Mouse (Mus musculus): ENCODE results near the gene Mcm9. TPM values are rescaled to one million over a fixed set of nuclear protein-coding genes. Genes with fewer than 3 reads are reported as not detected.
"Not testable (repeated sequence)": the region's sequence is repeated elsewhere in the genome, so short reads cannot be mapped to it uniquely, and the experiment has no call there.

Mcm9 gene
- polyA plus RNA-seq, 1 experiment, result 6.4 TPM

DNA sequence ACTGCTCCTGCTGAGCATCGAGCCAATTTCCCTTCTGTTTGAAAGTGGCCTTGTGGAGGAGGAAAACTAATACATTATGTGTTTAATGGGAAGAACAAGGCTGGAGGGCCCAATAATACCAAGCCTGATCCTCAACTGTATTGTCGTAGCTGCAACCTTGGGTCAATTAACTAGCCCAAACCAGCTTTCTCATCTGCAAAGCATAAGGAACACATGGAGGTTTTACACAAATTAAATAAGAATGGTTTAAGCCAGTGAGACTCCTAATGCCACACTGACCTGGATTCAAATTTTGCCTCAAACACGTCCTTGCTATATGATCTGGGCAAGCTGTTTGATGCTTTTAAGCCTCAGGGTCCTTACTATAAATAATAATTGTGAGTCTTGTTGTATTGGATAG lies 125.2 kb downstream of the Mcm9 start:
- Histone ChIP-seq H3K4me1 (ENCODE audit: control insufficient read depth, insufficient read depth, low read length) (no peaks in the 10 kb centered on the region), H3K4me3 (ENCODE audit: insufficient read depth, low read length) (no peak overlapping the region), H3K27ac (ENCODE audit: insufficient read depth, low read length) (no peak overlapping the region)
- TF ChIP-seq CTCF (IDR thresholded peaks at IDR 0.05; ENCODE audit: borderline replicate concordance, insufficient read depth, low read length) (no peak), POLR2A (IDR thresholded peaks at IDR 0.05; ENCODE audit: low read depth, low read length) (no peak)

DNA sequence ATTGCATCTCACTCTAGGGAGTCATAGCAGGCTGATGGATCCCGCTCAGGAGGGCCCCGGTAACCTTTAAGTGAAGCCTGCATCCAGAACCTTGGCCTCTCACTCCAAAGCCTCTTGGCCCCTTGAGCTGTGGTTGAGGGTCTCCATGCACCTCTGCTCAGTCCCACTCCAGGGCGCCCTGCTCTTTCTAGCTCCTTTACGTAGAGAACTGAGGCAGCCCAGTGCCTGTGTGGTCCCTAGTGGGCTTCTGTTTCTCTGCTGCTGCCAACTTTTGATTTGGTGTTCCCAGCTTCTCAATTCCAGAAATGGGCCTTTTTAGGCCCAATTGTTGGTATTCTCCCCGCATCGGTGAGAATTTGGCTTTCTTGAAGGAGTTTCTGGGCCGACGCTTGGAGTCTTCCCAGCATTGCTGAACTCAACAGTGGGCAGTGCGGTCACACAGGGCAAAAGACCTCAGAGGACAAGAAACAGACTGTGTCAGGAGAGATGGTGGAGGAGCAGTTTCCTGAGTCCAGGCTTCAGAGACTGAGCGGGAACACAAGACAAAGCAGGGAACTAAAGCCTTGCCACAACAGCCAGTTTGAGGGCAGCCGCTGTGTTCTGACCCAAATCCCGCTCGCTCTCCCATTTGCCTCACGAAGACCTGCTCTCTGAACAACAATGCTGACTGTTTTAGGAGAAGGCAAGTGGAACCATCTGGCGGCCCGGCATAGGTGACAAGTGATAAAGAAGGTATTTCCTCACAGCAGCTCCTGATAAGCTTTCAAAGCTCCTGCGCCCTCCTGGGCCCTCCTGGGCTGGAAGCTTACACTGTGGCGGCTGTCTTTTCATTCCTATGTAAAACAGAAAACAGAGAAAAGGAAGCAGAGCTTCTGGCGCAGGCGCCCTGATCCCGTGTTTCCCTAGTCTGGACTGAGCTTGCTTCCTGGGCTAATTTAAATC lies 127.1 kb downstream of the Mcm9 start:
- TF ChIP-seq POLR2A (IDR thresholded peaks at IDR 0.05; ENCODE audit: low read depth, low read length) (no peak), CTCF (IDR thresholded peaks at IDR 0.05; ENCODE audit: borderline replicate concordance, insufficient read depth, low read length) (no peak)
- no peak overlapping the region for H3K4me3 ChIP-seq (ENCODE audit: insufficient read depth, low read length)
- H3K27ac ChIP-seq (ENCODE audit: insufficient read depth, low read length), result no peak overlapping the region
- no peaks in the 10 kb centered on the region for H3K4me1 ChIP-seq (ENCODE audit: control insufficient read depth, insufficient read depth, low read length)

DNA sequence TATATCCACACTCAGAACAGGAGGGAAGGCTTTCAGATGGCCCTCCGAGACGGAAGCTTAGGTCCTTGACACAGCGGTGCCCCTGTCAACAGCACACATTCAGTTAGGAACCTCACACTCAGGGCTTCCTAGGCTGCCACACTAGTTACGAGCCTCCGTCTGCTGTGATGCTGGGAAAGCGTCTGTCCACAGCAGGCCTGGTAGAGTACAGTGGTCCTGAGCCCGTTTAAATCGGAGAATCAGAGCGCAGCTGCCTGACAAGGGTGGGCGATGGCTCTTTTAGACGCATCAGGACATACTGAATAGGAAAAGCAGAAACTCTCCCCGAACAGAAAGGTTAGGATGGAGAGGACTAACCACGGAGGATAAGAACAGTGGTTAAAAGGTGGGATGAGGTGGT lies 127.8 kb downstream of the Mcm9 start:
- Histone ChIP-seq H3K4me1 (ENCODE audit: control insufficient read depth, insufficient read depth, low read length) (no peaks in the 10 kb centered on the region), H3K4me3 (ENCODE audit: insufficient read depth, low read length) (no peak overlapping the region)

DNA sequence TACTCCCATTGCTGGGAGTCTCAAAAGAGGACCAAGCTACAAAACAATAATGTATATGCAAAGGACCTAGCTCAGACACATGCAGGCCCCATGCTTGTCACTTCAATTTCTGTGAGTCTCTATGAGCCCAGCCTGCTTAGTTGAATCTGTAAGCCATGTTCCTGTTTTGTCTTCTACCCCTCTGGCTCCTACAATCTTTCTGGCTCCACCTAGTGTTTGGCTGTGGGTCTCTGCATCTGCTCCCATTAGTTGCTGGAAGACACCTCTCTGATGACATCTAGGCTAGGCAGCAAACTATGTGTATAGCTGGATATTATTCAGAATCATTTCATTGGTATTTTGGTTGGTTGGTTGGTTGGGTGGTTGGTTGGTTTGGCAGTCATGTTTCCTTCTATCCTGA lies 130.7 kb downstream of the Mcm9 start:
- TF ChIP-seq POLR2A (IDR thresholded peaks at IDR 0.05; ENCODE audit: low read depth, low read length), result no peak
- no peak for TF ChIP-seq CTCF (IDR thresholded peaks at IDR 0.05; ENCODE audit: borderline replicate concordance, insufficient read depth, low read length)
- H3K4me3 ChIP-seq (ENCODE audit: insufficient read depth, low read length), result no peak overlapping the region
- no peaks in the 10 kb centered on the region for H3K4me1 ChIP-seq (ENCODE audit: control insufficient read depth, insufficient read depth, low read length)
- H3K27ac ChIP-seq (ENCODE audit: insufficient read depth, low read length), result no peak overlapping the region

More for the DNA sequence above, 127.8 kb downstream of the Mcm9 start:
- H3K27ac ChIP-seq (ENCODE audit: insufficient read depth, low read length), result no peak overlapping the region
- TF ChIP-seq POLR2A (IDR thresholded peaks at IDR 0.05; ENCODE audit: low read depth, low read length) (no peak), CTCF (IDR thresholded peaks at IDR 0.05; ENCODE audit: borderline replicate concordance, insufficient read depth, low read length) (no peak)

DNA sequence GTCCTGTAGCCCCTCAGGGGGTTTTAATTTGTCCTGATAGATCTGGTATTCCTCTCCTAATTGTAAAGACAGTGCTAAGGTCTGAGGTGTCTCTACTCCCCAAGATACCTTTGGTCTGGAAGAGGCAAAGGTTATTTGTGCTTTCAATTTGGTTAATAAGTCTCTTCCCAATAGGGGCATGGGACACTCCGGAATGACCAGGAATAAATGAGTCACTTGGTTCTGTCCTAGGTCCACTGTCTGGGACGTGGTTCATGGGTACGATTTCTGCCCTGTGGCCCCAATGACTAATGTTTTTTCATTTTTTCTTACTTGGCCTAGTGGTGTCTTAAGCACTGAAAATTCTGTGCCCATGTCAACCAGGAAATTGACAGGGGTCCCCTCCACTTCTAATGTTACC lies 134.9 kb downstream of the Mcm9 start:
- H3K4me1 ChIP-seq (ENCODE audit: control insufficient read depth, insufficient read depth, low read length), result not testable (repeated sequence)

DNA sequence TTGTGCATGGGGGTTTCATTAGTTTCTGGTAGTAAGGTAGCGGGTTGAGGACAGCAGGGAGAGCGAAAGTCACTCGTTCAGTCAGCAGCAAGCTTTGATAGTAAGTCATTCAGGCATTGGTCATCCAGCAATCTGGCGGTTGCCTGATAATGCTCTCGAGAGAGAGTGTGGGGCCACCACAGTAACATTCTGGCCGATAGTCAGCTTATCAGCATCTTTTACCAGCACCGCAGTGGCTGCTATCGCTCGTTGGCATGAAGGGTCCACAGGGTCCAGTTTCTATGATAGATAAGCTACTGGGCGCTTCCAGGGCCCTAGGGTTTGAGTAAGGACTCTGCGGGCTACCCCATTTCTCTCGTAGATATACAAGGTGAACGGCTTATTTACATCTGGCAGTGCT lies 136.3 kb downstream of the Mcm9 start:
- Histone ChIP-seq H3K4me1 (ENCODE audit: control insufficient read depth, insufficient read depth, low read length) (no peaks in the 10 kb centered on the region), H3K4me3 (ENCODE audit: insufficient read depth, low read length) (no peak overlapping the region), H3K27ac (ENCODE audit: insufficient read depth, low read length) (no peak overlapping the region)
- no peak for TF ChIP-seq POLR2A (IDR thresholded peaks at IDR 0.05; ENCODE audit: low read depth, low read length)
- TF ChIP-seq CTCF (IDR thresholded peaks at IDR 0.05; ENCODE audit: borderline replicate concordance, insufficient read depth, low read length), result no peak

More for the DNA sequence above, 134.9 kb downstream of the Mcm9 start:
- H3K4me3 ChIP-seq (ENCODE audit: insufficient read depth, low read length); H3K27ac ChIP-seq (ENCODE audit: insufficient read depth, low read length): not testable (repeated sequence)

Other genes with a start within 250 kb of the Mcm9 start
- gene Asf1a, start 33.7 kb downstream of the Mcm9 start, polyA plus RNA-seq (2011; ENCODE audit: insufficient read length, low read depth, missing spikeins), result 31.0 and 44.3 TPM in 2 replicates
- 2.2 and 3.8 TPM in 2 replicates for gene Fam184a, start 120.7 kb upstream of the Mcm9 start, polyA plus RNA-seq (2011; ENCODE audit: insufficient read length, low read depth, missing spikeins)